ENCODE assay signal across 10 mouse cellular contexts in the genomic region with DNA sequence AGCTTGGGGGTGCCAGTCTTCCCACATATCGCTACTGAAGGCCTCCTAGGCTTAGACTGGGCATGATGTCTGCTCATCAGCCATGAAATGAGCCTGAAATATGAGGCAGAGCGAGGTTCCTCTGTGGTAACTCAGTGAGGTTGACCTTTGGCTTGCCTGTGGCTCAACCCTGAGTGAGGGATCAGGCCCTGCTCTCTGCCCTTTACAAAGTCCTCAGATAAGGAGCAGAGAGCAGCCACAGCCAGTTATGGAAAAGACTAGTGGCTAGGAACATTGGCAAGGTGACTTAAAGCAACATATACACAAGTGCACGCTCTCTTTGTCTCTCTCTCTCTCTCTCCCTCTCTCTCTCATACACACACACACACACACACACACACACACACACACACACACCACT. TPM values are rescaled to one million over a fixed set of nuclear protein-coding genes. Genes with fewer than 3 reads are reported as not detected.
A peak's percentile ranks its signal among the peaks of the same experiment; 100 is the strongest.
DNase-seq lines count a peak whose midpoint lies in the region; ATAC-seq and TF ChIP-seq lines count a peak whose summit lies in the region.
"Had no signal": no experiment of that assay in that cellular context is flagged by ENCODE, and none has a peak within 500 bp of the region (broad histone marks: within the 10 kb centered on the region; RNA-seq: fewer than 3 reads in every experiment).

No protein-coding gene starts in this region.

- H3K27me3 ChIP-seq in kidney, embryonic 14.5 days (ENCODE audit: control insufficient read depth, insufficient read depth, low read length), result no peaks in the 10 kb centered on the region
- H3K27me3 ChIP-seq in embryonic facial prominence, embryonic 10.5 days (replicated peaks; ENCODE audit: low read depth, poor library complexity, severe bottlenecking), result no peaks in the 10 kb centered on the region
- no peaks in the 10 kb centered on the region for H3K27me3 ChIP-seq in liver, embryonic 16.5 days (ENCODE audit: control insufficient read depth, insufficient read depth, low read depth, low read length)

- no peak overlapping the region; the same call in 1 of the 2 replicates for H3K4me3 ChIP-seq in gastrocnemius, adult 2 months
- H3K4me3 ChIP-seq in kidney, embryonic 14.5 days (ENCODE audit: low read length), result no peak overlapping the region
- H3K4me3 ChIP-seq in embryonic facial prominence, embryonic 10.5 days, result no peak overlapping the region
- H3K4me3 ChIP-seq in liver, embryonic 16.5 days (ENCODE audit: low read depth, low read length), result no peak overlapping the region

- 66% methylated on average over 3 of the region's 3 CpGs for WGBS in kidney, embryonic 14.5 days
- 75% methylated on average over 3 of the region's 3 CpGs for WGBS in embryonic facial prominence, embryonic 10.5 days
- WGBS in liver, embryonic 16.5 days (ENCODE audit: insufficient replicate concordance), result 34% methylated on average over 3 of the region's 3 CpGs

- no peaks in the 10 kb centered on the region for H3K36me3 ChIP-seq in kidney, embryonic 14.5 days (ENCODE audit: control insufficient read depth, insufficient read depth, low read length)
- no peaks in the 10 kb centered on the region for H3K36me3 ChIP-seq in embryonic facial prominence, embryonic 10.5 days (replicated peaks)
- H3K36me3 ChIP-seq in liver, embryonic 16.5 days (ENCODE audit: control insufficient read depth, insufficient read depth), result no peaks in the 10 kb centered on the region

- ATAC-seq in kidney, embryonic 14.5 days (ENCODE audit: low FRiP score, low TSS enrichment), result no peak
- ATAC-seq in liver, embryonic 16.5 days (ENCODE audit: low read depth), result peak; percentile 81

- no peak for TF ChIP-seq CTCF in gastrocnemius, adult 2 months (IDR thresholded peaks at IDR 0.05)

- intact Hi-C loops in gastrocnemius, adult 2 months (cut with DNase I), result no loop called here

- H3K9me3 ChIP-seq in kidney, embryonic 14.5 days (ENCODE audit: control insufficient read depth, low read length), result no peaks in the 10 kb centered on the region
- no peaks in the 10 kb centered on the region for H3K9me3 ChIP-seq in embryonic facial prominence, embryonic 10.5 days
- H3K9me3 ChIP-seq in liver, embryonic 16.5 days (replicated peaks; ENCODE audit: control insufficient read depth, low read length), result no peaks in the 10 kb centered on the region

- H3K27ac ChIP-seq in gastrocnemius, adult 2 months, result peak overlapping the region; percentile 75
- no peak overlapping the region for H3K27ac ChIP-seq in kidney, embryonic 14.5 days (ENCODE audit: low read depth, low read length)
- peak overlapping the region; percentile 52 for H3K27ac ChIP-seq in embryonic facial prominence, embryonic 10.5 days (replicated peaks)
- peak overlapping the region; percentile 86 for H3K27ac ChIP-seq in liver, embryonic 16.5 days (ENCODE audit: low read length)

- 0 out of 2 replicates have a peak, but pooled peaks cover 4% of the 10 kb centered on the region for H3K4me1 ChIP-seq in kidney, embryonic 14.5 days (ENCODE audit: control insufficient read depth, insufficient read depth, low read length)
- peaks cover 68% of the 10 kb centered on the region for H3K4me1 ChIP-seq in embryonic facial prominence, embryonic 10.5 days
- H3K4me1 ChIP-seq in liver, embryonic 16.5 days (ENCODE audit: control insufficient read depth, low read depth, low read length), result peaks cover 52% of the 10 kb centered on the region

- no peak overlapping the region for H3K4me2 ChIP-seq in kidney, embryonic 14.5 days (replicated peaks; ENCODE audit: low read depth, low read length)
- peak overlapping the region; percentile 42 for H3K4me2 ChIP-seq in liver, embryonic 16.5 days (ENCODE audit: low read depth, low read length)

- peak; percentile 46 for DNase-seq in gastrocnemius, adult 2 months
- no peak for DNase-seq in gastrocnemius, adult 18-20 months (ENCODE audit: low spot score)
- peak; percentile 70 for DNase-seq in kidney, adult 9 months
- DNase-seq in embryonic facial prominence, embryonic 10.5 days (ENCODE audit: low spot score), result no peak
- DNase-seq in right cerebral cortex, adult 18-20 months, result no peak
- no peak for DNase-seq in layer of hippocampus, adult 8-10 months (ENCODE audit: low spot score in 2 of 2)
- DNase-seq: heart, postnatal 4 days had no signal

- no peak overlapping the region for H3K9ac ChIP-seq in kidney, embryonic 14.5 days (ENCODE audit: low read depth, low read length)
- no peak overlapping the region for H3K9ac ChIP-seq in liver, embryonic 16.5 days (ENCODE audit: low read depth, low read length)

RNA-seq across cellular contexts. Expression of a gene that starts 14.8 kb away (rescaled TPM):
- 10 to 100 TPM; 15.7 to 65.1 TPM for total RNA-seq in gastrocnemius, adult 2 months (2021)
- total RNA-seq in gastrocnemius, adult 18-20 months (2021), result 10 to 100 TPM; 26.5 to 42.7 TPM
- 2.0 and 2.4 TPM in 2 replicates for polyA plus RNA-seq in kidney, embryonic 14.5 days (2014; fragmentation: Nextera tagmentation; extraction: Ambion mirVana)
- polyA plus RNA-seq in embryonic facial prominence, embryonic 10.5 days (2016; fragmentation: Nextera tagmentation; extraction: Ambion mirVana), result 3.3 TPM in 2 replicates
- 3.7 and 5.7 TPM in 2 replicates for polyA plus RNA-seq in liver, embryonic 16.5 days (2015; fragmentation: Nextera tagmentation; extraction: Ambion mirVana)
- total RNA-seq in layer of hippocampus, adult 8-10 months (2022), result 100 to 1,000 TPM in 1 of 4 experiments, 10 to 100 TPM in 3; 84.0 to 104 (median 92.3) TPM

RNA-seq across cellular contexts. Expression of a gene that starts 33.8 kb away (rescaled TPM):
- total RNA-seq in gastrocnemius, adult 2 months (2021), result 10 to 100 TPM; 60.2 to 60.9 TPM
- 10 to 100 TPM; 54.7 to 63.3 TPM for total RNA-seq in gastrocnemius, adult 18-20 months (2021)
- 129 and 173 TPM in 2 replicates for polyA plus RNA-seq in kidney, embryonic 14.5 days (2014; fragmentation: Nextera tagmentation; extraction: Ambion mirVana)
- 257 and 263 TPM in 2 replicates for polyA plus RNA-seq in embryonic facial prominence, embryonic 10.5 days (2016; fragmentation: Nextera tagmentation; extraction: Ambion mirVana)
- 62.3 and 68.2 TPM in 2 replicates for polyA plus RNA-seq in liver, embryonic 16.5 days (2015; fragmentation: Nextera tagmentation; extraction: Ambion mirVana)
- 10 to 100 TPM; 55.2 to 64.5 (median 57.8) TPM for total RNA-seq in layer of hippocampus, adult 8-10 months (2022)

RNA-seq across cellular contexts. Expression of a gene that starts 39.6 kb away (rescaled TPM):
- total RNA-seq in gastrocnemius, adult 2 months (2021), result 1 to 10 TPM in 1 of 2 experiments, under 1 TPM in 1; 0.67 to 5.5 TPM
- 1 to 10 TPM; 2.1 to 2.3 TPM for total RNA-seq in gastrocnemius, adult 18-20 months (2021)
- polyA plus RNA-seq in kidney, embryonic 14.5 days (2014; fragmentation: Nextera tagmentation; extraction: Ambion mirVana), result 0.31 and 0.76 TPM in 2 replicates
- polyA plus RNA-seq in embryonic facial prominence, embryonic 10.5 days (2016; fragmentation: Nextera tagmentation; extraction: Ambion mirVana), result 0.10 TPM in 1 of 2 replicates, not detected in the other
- polyA plus RNA-seq in liver, embryonic 16.5 days (2015; fragmentation: Nextera tagmentation; extraction: Ambion mirVana), result 0.25 and 0.94 TPM in 2 replicates
- under 1 TPM in 1 of 4 experiments, not detected in 3; 0.23 TPM for total RNA-seq in layer of hippocampus, adult 8-10 months (2022)
- total RNA-seq: heart, postnatal 4 days had no signal
- polyA plus RNA-seq: limb, embryonic 11.5 days had no signal

Comparison
In these comparisons a context has a peak if more than half of its experiments do, and no peak if none do; other contexts are left out.
1. DNase-seq: peak in gastrocnemius, adult 2 months (single experiment) and kidney, adult 9 months (single experiment); none in gastrocnemius, adult 18-20 months (single experiment), embryonic facial prominence, embryonic 10.5 days (single experiment), right cerebral cortex, adult 18-20 months (single experiment) and layer of hippocampus, adult 8-10 months (0 of 2).